Mouse (Mus musculus): ENCODE data around the gene Bmp6.
A peak's percentile ranks its signal among the peaks of the same experiment; 100 is the strongest.

The Bmp6 gene

GRCm38 (mm10) chr13:38353420-38354255, 8.7 kb downstream of the Bmp6 start:
- DNase-seq (ENCODE audit: low spot score) = no peak

- no peak for DNase-seq (ENCODE audit: low spot score)
These were observed 9.4 kb downstream of the Bmp6 start for GRCm38 (mm10) chr13:38354284-38354683.

- DNase-seq (ENCODE audit: low spot score) = no peak
These were observed 14.1 kb downstream of the Bmp6 start for GRCm38 (mm10) chr13:38359045-38359444.

- DNase-seq (ENCODE audit: low spot score) = no peak
These were observed 17.8 kb downstream of the Bmp6 start for GRCm38 (mm10) chr13:38362751-38363150.

- no peak for DNase-seq (ENCODE audit: low spot score)
These were observed 19.0 kb downstream of the Bmp6 start for GRCm38 (mm10) chr13:38363869-38364268.

GRCm38 (mm10) chr13:38369624-38370023, 24.7 kb downstream of the Bmp6 start:
- no peak for DNase-seq (ENCODE audit: low spot score)

- DNase-seq (ENCODE audit: low spot score) = no peak
These were observed 31.2 kb downstream of the Bmp6 start for GRCm38 (mm10) chr13:38376071-38376470.

- DNase-seq (ENCODE audit: low spot score) = no peak
These were observed 32.4 kb downstream of the Bmp6 start for GRCm38 (mm10) chr13:38377355-38377754.

GRCm38 (mm10) chr13:38379806-38380205, 34.9 kb downstream of the Bmp6 start:
- DNase-seq (ENCODE audit: low spot score) = no peak

GRCm38 (mm10) chr13:38386035-38386559, 41.2 kb downstream of the Bmp6 start:
- DNase-seq (ENCODE audit: low spot score) = no peak

- DNase-seq (ENCODE audit: low spot score) = no peak
These were observed 42.6 kb downstream of the Bmp6 start for GRCm38 (mm10) chr13:38387453-38388040.

- no peak for DNase-seq (ENCODE audit: low spot score)
These were observed 48.5 kb downstream of the Bmp6 start for GRCm38 (mm10) chr13:38393444-38393843.

GRCm38 (mm10) chr13:38395026-38395425, 50.1 kb downstream of the Bmp6 start:
- DNase-seq (ENCODE audit: low spot score) = no peak

GRCm38 (mm10) chr13:38397007-38397545, 52.2 kb downstream of the Bmp6 start:
- no peak for DNase-seq (ENCODE audit: low spot score)

GRCm38 (mm10) chr13:38398658-38399057, 53.8 kb downstream of the Bmp6 start:
- DNase-seq (ENCODE audit: low spot score) = no peak

- no peak for DNase-seq (ENCODE audit: low spot score)
These were observed 55.8 kb downstream of the Bmp6 start for GRCm38 (mm10) chr13:38400662-38401061.

- DNase-seq (ENCODE audit: low spot score) = no peak
These were observed 62.9 kb downstream of the Bmp6 start for GRCm38 (mm10) chr13:38407611-38408315.

- no peak for DNase-seq (ENCODE audit: low spot score)
These were observed 63.7 kb downstream of the Bmp6 start for GRCm38 (mm10) chr13:38408636-38409035.

GRCm38 (mm10) chr13:38410322-38410865, 65.5 kb downstream of the Bmp6 start:
- peak; percentile 12 for DNase-seq (ENCODE audit: low spot score)

GRCm38 (mm10) chr13:38419781-38420180, 74.9 kb downstream of the Bmp6 start:
- DNase-seq (ENCODE audit: low spot score) = no peak

- no peak for DNase-seq (ENCODE audit: low spot score)
These were observed 77.6 kb downstream of the Bmp6 start for GRCm38 (mm10) chr13:38422491-38422890.

- no peak for DNase-seq (ENCODE audit: low spot score)
These were observed 80.4 kb downstream of the Bmp6 start for GRCm38 (mm10) chr13:38425294-38425693.
